Mouse (Mus musculus) spleen, postnatal 4 days (tissue): ENCODE data around the gene Mlph.

Source experiments
- DNase-seq, 2 experiments: peaks; one replicate each; pipeline ENCODE4 v3.0.0; 2022; ENCODE audit warnings: low spot score in 2 of 2

The Mlph gene

DNA sequence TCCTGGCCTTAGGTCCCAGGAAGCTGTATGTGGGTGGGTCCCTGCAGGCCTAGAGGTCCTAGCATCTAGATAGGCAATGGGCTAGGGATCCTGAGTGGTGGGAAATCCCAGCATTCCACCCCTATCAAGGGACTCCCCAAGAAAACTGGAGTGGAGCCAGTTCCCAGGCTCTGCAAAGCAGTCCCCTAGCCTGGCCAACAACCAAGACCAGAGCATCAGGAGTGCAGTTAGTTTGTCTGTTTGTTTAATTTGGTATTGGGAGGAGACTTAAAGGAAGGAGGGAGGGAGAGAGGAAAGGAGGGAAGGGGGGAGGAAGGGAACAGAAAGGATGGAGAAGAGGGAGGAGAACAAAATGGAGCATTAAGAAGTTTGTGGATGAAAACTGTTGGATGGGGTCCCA, 5.7 kb upstream of the Mlph start:
- DNase-seq: no peak

DNA sequence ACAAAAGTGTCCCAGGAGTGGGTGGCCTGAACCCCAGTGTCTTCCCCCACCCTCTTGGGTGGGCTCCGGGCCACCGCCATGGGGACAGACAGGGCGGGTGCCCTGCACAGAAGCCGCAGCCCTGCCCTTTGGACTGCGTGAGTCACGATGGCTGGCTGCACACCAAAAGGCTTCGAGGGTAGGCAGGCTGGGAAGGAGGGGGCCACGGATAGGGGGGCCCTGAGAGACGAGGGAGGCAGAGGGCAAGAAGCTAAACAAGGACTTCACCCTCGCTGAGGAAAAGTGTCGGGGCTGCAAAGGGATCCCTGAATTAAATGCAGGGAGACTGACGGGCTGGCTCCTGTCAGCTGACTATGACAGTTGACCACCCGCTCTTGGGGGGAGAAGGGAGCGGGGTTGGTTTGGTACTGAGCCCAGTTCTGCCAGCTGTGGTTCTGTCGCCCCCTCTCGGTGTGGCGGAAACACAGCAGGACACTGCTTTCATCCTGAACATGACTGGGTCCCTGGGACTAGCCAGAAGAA, 5.2 kb upstream of the Mlph start:
- DNase-seq: no peak

DNA sequence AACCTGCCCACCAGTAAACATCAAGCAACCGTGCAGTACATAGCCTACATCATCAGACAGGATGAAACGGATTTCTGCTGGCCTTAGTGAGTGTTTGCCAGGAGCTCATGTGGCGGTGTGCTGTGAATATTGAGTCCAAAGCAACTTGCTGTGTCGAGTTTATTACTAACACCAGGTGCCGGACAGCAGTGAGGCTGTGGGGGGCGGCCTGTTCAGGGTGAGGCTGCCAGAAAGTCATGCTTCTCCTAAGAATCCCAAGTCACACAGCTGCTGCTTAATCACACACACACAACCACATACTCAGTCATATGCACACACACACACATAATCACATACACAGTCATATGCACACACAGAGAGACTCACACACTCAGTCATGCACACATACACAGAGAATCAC, 1.7 kb upstream of the Mlph start:
- no peak for DNase-seq

DNA sequence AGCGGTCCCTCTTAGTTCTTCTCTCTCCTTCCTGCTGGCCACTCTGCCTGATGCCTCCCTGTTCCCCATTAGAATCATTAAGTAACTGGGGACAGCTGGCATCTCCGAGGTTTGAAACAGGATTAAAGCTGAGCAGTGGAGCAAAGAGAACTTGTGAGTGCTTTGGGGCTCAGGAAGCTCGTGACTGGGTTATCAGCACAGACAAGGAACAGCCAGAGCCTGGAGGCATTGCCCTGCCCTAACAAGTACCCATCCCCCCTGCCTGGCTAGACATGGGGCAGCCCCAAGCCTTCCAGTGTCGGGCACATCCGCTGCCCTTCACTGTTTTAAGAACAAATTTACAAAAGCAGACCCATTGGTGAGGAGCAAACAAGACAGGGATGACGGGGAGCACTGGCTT, 2.6 kb downstream of the Mlph start:
- DNase-seq: no peak

DNA sequence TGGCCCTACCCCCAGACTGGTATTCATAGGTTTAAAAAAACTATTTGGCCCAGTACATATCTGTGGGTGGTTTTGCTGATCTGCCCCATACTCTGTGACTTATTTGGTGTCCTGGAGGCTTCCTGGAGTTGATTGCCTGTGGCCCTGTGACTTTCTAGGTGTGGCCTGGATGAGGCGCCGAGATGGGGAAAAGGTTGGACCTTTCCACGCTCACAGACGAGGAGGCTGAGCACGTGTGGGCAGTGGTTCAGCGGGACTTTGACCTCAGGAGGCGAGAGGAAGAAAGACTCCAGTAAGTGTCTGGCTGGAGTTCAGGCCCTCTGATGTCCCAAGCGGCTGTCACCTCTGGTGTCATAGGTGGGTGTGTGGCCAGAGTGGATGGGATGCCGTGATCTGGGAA, 6.8 kb downstream of the Mlph start:
- no peak for DNase-seq

DNA sequence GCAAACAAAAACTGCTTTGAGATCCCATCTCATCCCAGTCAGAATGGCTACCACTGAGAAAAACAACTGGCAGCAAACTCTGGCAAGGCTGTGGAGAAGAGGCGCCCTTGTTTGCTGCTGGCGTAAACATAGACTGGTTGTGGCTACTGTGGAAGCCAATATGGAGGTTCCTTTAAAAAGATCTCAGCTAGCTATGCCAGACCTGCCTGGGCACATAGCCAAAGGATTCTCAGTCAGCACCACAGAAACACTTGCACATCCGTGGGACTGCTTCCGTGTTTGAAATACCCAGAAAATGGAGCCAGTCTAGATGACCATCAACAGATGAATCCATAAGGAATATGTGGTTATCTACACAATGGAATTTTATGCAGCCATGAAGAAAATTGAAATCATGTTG, 11.1 kb downstream of the Mlph start:
- no peak for DNase-seq

DNA sequence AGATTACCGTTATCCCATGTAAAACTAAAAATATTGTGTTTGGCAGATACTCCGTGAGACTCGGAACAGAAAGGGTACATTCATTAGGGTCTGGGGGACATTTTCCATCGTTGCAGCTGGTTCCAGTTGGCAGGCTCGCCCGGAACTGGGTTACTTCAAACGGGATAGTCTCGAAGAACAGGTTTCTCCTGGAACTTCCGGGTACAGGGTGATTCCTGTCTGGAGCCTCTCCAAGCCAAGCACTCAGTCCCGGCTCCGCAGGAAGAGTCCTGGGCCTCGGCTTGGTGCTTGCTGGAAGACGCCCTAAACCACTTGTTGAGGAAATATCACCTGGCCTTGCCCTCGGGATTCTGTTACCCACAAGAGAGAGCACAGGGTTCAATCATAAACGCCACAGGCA, 12.4 kb downstream of the Mlph start:
- DNase-seq: no peak

DNA sequence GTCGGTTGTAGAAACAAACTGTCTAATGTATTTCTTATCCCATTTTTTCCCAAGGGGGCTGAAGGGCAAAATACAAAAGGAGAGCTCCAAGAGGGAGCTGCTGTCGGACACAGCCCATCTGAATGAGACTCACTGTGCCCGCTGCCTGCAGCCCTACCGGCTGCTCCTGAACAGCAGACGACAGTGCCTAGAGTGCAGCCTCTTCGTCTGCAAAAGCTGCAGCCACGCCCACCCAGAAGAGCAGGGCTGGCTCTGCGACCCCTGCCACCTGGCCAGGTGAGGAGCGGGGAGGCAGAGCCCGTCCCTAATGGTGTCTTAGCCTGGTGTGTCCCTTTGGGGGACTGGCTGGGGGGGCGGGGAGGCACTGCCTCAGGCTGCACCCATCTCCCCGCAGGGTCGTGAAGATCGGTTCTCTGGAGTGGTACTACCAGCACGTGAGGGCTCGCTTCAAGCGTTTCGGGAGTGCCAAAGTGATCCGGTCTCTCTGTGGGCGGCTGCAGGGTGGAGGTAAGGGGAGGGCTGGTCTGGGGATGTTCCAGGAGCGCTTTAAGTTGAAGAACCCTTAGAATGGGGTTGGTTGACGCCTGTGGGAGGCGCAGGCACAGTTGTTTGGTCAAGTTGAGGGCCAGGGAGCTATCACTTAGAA, 13.2 kb downstream of the Mlph start:
- DNase-seq: no peak

DNA sequence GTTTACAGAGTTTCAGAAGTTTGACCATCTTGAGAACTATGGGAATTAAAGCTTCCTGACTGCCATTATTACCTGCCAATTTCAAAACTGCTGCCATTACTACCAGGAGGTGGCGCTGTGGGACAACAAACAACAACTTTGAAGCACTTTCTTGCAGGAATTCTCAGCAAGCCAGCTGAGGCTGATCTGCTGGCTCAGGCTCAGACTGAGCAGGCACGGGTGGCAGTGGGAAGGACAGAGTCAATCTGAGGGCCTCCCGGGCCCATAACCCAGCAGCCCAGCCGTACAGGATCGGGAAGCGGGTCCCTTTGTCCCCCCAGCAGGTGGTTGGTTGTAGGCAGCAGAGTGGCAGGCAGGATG, 13.7 kb downstream of the Mlph start:
- peak; percentile 59 to 83 for DNase-seq

DNA sequence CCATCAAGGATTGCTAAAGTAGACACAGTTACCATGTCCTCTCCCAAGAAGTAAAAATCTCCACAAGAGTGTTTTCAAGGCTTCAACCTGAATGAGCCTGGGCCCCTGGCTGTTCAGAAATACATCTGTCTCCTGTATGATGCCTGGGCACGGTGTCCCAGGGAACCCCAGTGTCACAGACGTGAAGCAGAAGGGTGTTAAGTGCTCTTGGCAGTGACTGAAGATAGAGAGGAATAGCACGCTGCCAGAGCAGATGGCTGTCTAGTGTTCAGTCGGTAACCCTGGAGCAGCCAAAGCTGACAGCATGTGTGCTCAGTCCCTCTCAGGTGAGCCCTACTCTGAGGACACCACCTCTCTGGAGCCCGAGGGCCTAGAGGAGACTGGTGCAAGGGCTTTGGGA, 18.1 kb downstream of the Mlph start:
- no peak for DNase-seq

DNA sequence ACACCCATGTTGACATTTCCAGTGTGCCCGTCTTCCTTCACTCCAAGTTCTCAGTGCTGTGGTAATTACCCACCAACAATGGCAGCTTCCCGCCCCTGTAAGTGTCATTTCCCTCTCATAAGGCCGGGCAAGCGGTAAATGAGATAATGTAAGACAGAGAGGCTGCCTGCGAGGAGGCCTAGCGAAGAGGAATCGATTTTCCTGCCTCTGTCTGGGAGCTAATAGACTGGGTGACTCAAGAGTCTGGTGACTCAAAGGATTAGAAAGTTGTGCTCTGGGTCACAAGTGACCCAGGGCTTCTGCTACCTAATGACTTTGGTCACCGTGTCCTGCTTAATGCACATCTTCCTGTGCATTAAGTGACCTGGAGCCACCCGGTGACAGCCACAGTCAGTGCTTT, 22.1 kb downstream of the Mlph start:
- no peak for DNase-seq

DNA sequence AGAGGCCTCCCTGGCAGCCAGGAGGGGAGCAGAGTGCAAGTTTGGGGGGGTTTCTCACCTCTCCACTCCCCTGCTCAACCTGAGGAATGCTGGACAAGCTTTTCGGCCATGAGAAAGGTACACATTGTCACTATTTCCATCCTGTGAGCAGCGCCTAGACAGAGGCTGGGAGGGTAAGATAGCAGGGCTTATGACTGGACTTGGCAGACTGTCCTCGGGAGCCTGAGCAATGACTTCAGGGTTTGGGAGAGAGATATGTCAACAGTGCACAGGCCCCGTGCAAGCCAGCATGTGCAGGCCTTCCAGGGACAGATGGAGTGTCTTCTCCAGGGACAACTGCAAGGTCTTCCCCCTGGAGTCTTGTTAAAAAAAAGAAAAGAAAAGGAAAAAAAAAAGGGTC, 25.1 kb downstream of the Mlph start:
- no peak for DNase-seq

DNA sequence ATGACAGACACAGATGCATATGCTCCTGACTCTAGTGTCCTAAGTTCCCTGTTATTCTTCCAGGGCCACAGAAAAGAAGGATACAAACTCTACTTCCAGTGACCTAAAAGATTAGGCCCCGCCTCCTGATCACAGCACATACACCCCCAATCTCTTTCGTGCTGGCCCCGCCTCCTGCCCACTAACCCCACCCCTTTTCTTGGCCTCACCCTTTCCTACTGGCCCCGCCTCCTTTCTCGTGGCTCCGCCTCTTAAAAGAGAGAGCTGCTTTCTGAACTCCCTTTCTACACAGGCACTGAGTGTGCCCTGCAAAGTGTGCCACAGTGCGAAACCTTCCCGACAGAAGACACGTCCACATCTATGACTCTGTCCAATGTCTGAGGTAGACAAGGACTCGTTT, 30.3 kb downstream of the Mlph start:
- peak in 1 of 2 experiments; percentile 35 for DNase-seq

DNA sequence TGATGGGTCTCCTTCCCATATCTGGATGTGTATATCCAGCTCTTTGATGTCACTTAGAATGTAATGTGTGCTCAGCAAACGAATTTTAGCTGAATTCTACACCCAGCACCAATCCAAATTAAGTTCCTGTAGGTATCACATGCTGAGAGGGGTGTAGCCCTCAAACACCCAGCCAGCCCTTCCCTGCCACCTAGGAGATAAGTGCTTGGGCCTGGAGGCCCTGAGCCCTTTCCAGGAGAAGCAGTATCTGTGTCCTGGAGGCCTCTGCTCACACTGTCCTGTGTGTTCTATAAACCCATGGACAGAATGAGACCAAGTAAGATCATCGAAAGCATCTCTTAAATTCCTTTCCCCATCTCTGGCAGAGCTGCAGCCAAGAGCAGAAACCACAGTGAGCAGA, 32.4 kb downstream of the Mlph start:
- DNase-seq: no peak

DNA sequence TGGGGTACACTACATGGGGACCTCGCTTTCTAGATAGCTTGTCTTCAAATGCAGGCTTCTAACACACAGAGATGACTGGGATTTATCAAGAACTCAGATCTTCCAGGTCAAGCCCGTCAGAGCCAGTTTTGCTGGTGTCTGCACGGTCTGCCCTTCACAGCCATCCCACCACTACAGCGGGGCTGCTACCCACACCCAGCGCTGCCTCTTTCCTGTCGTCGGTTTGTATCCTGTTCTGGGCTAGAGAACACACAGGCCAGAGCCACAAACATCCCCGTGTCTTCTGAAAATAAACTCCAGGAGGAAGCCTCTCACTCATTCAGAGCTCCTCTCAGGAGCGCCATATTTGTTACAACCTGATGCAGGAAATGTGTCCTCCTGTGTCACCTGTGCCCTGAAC, 34.4 kb downstream of the Mlph start:
- DNase-seq: no peak

DNA sequence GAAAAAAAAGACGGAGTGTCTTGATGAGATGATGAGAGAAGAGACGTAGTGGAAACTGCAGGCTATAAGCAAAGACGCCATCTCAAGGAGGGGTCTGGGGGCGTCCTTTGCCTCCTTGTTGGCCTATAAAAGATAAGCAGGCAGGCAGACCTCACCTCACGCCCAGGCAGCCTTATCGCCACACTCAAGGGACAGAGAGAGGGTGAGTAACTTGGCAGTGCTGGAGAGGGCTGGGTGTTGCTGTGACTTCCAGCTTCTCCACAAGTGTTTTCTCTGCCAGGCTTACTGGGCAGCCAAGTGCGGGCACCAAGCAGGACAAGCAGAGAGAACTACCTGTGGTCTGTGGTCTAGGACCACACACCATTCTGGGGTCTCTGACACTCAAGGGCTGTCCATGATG, 36.8 kb downstream of the Mlph start:
- no peak for DNase-seq

DNA sequence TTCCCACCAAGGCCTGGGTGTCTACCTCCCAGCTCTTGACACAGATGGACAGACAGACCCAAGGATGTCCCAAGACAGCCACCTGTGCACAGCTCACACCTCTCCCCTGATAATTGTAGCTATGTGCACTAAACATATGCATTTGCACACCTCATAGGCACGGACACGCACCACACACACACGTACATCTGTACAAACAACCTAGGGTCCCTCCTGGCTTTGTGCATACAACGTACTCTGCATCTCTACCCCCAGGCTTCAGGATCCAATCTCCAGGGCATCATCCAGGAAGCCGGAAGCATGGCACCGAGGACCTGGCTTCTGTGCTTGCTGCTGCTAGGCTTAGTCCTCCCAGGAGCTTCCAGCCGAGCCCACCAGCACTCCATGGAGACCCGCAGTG, 37.9 kb downstream of the Mlph start, which contains the start of gene Prlh:
TSS of gene Prlh (plus strand) at position 301 of the 400 bp plus-strand sequence.
- no peak for DNase-seq

DNA sequence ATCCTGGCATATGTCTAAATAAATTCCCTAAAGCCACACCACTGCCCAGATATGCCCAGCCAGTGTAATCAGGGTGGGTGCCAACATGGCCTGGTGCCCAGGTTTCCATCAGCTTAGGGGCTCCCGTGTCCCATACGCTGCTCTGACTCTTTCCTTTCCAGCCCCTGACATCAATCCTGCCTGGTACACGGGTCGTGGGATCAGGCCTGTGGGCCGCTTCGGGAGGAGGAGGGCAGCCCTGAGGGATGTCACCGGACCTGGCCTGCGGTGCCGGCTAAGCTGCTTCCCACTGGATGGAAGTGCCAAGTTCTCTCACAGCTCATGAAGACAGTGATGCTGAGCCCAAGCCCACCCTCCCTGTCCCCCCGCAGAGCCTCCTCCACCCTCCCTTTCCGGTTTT, 38.8 kb downstream of the Mlph start:
- DNase-seq: no peak

DNA sequence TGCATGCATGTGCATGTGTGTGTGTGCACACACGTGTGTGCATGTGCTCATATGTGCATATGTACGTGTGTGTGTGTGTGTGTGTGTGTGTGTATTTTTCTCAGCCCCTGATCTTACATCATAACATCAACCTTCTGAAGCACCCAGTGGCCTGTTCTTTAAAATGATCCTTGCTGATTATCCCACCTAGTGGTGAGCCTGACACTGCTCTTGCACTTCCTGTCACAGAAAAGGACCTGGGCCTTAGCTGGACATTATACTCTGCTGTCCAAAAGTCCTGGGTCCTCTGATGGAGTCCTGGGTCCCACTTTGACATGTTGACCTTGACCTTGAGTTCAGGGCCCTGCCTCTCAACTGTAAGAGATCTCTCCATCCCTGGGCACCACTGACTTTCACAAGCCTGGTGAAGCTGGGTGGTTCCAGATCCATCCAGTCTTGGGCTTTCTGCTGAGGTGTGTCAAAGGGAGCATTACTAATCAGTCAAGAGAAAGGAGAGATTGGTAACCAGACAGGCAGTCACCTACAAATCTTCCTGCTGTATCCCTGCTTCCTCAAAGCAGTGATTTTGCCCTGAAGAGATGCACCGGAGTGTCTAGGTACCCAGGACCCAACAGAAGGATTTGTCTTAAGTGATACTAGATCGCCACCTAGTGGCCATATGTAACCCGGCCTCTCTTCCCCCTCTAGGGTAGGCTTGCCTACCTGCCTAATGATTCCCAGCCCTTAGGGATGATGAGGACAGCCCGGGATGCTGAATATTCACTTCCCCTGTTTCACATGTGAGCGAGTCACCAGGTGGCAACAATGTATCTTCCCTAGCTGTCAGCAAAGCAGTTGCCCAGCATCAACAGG, 41.6 kb downstream of the Mlph start:
- peak in 1 of 2 experiments; percentile 29 for DNase-seq

DNA sequence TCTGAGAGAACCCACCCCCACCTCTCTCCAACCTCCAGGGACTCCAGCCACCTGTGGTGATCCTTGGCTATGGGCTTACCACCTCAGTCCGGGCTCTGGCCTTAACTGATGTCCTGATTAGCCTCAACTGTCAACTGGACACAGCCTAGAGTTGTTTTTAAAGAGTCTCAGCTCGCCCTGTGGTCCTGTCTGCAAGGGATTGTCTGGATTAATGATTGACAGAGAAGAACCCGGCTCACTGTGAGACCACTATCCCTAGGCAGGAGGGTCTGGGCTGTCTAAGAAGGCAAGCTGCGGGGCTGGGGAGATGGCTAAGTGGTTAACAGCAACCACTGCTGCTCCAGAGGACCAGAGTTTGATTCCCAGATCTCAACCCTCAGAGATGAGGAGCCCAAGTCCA, 47.6 kb downstream of the Mlph start:
- no peak for DNase-seq

DNA sequence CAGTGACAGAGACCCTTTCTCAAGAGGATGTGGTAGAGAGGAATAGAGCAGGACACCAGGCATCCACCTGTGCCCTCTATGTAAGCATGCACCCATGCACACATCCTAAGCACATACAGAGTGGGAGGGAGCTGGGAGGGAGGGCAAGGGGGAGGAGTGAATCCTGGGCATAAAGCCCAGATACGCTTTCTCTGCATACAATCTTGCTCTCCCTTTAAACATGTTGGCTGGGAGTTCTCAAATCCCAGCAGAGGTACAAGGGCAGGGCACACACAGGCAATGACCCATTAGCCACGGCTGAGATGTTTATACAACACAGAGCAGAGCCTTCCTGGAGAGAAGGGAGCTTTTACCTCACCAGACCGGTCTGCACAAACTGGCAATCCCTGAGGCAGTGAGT, 48.1 kb downstream of the Mlph start:
- DNase-seq: no peak

DNA sequence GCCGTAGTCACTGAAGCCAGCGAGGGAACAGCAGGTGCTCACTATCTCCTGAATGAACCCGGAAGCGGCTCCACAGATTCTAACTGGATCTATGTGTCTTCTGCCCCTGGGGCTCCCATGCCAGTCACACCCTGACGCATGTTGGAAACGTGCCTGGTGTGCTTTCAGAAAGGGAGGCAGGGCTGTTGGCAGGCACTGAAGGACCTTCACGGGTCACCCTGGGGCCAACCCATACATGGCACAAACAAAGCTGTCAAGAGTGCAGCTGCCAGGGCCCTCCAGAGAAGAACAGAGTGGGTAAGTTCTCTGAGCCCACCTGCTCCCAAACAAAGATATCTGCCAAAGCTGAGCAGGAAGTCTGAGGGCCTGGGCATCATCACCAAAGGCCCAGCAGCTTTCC, 52.7 kb downstream of the Mlph start:
- DNase-seq: no peak

DNA sequence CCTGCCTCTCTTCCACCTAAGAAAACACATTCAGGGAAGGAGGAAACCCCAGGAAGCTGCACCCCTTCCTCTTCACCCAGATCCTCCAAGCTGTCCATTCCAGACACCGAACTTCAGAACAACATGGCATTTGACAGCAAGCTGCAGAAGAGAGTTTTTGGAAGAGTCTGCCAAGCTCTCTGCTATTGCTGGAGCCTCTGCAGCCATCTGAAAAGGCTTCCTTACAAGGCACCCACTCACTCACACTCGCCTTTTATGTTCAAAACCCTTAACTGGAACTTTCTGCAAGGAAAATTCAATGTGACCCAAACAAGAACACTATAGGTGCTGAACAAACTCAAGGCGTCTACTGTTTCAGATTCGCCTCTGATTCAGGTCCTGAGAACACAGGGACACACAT, 53.8 kb downstream of the Mlph start:
- DNase-seq: no peak
